Mouse (Mus musculus): ENCODE data around the gene Thbs1.

- TF ChIP-seq CTCF (IDR thresholded peaks at IDR 0.05; ENCODE audit: control insufficient read depth, insufficient read depth, insufficient read length) (no peak), MAX (IDR thresholded peaks at IDR 0.05) (no peak), MYOD1 (IDR thresholded peaks at IDR 0.05; ENCODE audit: control insufficient read depth, insufficient read length, low read depth) (no peak)
These were observed 45.5 kb upstream of the Thbs1 start for GRCm38 (mm10) chr2:118066065-118066770.

Data from C2C12 (cell line).